Mouse (Mus musculus) liver, embryonic 14.5 days (tissue): ENCODE results near the gene Tcfl5.

ENCODE experiments used
- CTCF ChIP-seq: IDR thresholded peaks from 2 replicates; pipeline ENCODE4 v1.5.1; 2016; ENCODE audit warnings: antibody characterized with exemption, low read depth, control low read depth
- EP300 ChIP-seq: IDR thresholded peaks from 2 replicates; pipeline ENCODE4 v1.6.1; 2016; ENCODE audit warnings: antibody characterized with exemption, low read depth

- no peak for TF ChIP-seq CTCF
- no peak for TF ChIP-seq EP300
These were observed 59.4 kb downstream of the Tcfl5 start for GRCm38 (mm10) chr2:180583154-180583507.
